ENCODE assay signal across 32 mouse cellular contexts in the genomic region with DNA sequence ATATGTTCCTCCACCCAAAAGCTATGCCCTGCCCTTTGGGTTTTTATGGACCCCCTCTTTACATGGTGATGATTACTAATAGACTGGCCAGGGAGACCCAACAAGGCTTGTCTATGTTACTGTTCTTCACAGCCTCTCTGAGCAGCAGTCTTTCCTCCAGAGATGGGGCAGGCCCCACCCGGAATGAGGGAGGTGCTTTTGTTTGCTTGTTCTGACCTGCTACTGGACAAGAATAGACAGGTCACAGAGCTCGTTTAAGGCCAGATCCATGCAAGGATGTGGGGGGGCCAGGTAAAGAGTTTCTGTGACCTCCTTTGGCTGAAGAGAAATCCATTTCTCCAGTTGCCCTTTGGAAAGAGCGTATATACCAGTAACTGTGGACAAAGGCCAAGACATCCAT.
"Had no signal": no experiment of that assay in that cellular context is flagged by ENCODE, and none has a peak within 500 bp of the region (broad histone marks: within the 10 kb centered on the region; RNA-seq: fewer than 3 reads in every experiment).

No protein-coding gene starts in this region.

- DNase-seq: left cerebral cortex, postnatal 4 days; liver; liver, embryonic 13.5 days; liver, postnatal 0 days; lung, adult 18-20 months; lung, adult 2 months; lung, embryonic 14.5 days; lung, postnatal 10 days; lung, postnatal 14 days; lung, postnatal 36 days; lung, postnatal 4 days; midbrain, embryonic 14.5 days had no signal

- H3K9me3 ChIP-seq: limb, embryonic 10.5 days; limb, embryonic 12.5 days; limb, embryonic 13.5 days; limb, embryonic 15.5 days; liver, embryonic 12.5 days; liver, embryonic 13.5 days; liver, embryonic 15.5 days; lung, embryonic 15.5 days; midbrain, embryonic 10.5 days; midbrain, embryonic 12.5 days; midbrain, embryonic 13.5 days; midbrain, embryonic 15.5 days had no signal

- H3K27me3 ChIP-seq: limb, embryonic 12.5 days; limb, embryonic 13.5 days; limb, embryonic 15.5 days; liver, embryonic 12.5 days; liver, embryonic 13.5 days; liver, embryonic 15.5 days; lung, embryonic 15.5 days; megakaryocyte, embryonic 14.5 days; midbrain, embryonic 12.5 days; midbrain, embryonic 13.5 days; midbrain, embryonic 15.5 days had no signal

- H3K9ac ChIP-seq: limb, embryonic 12.5 days; limb, embryonic 13.5 days; limb, embryonic 15.5 days; liver, embryonic 12.5 days; liver, embryonic 13.5 days; liver, embryonic 14.5 days; liver, embryonic 15.5 days; liver, postnatal 0 days; lung, embryonic 14.5 days; lung, embryonic 15.5 days; midbrain, embryonic 12.5 days; midbrain, embryonic 13.5 days; midbrain, embryonic 15.5 days had no signal

- H3K27ac ChIP-seq: left cerebral cortex, adult 2 months; limb, embryonic 10.5 days; limb, embryonic 12.5 days; limb, embryonic 13.5 days; limb, embryonic 15.5 days; liver, embryonic 12.5 days; liver, embryonic 13.5 days; liver, embryonic 14.5 days; liver, embryonic 15.5 days; lung, embryonic 15.5 days; macrophage; midbrain, embryonic 10.5 days; midbrain, embryonic 12.5 days; midbrain, embryonic 13.5 days; midbrain, embryonic 15.5 days had no signal

- ATAC-seq: liver, embryonic 12.5 days; liver, postnatal 0 days; lung, postnatal 0 days; midbrain, embryonic 13.5 days; midbrain, embryonic 15.5 days; midbrain, embryonic 16.5 days had no signal

- H3K36me3 ChIP-seq: limb, embryonic 10.5 days; limb, embryonic 12.5 days; limb, embryonic 13.5 days; limb, embryonic 15.5 days; liver, embryonic 12.5 days; liver, embryonic 13.5 days; liver, embryonic 15.5 days; lung, embryonic 15.5 days; midbrain, embryonic 10.5 days; midbrain, embryonic 12.5 days; midbrain, embryonic 13.5 days; midbrain, embryonic 15.5 days had no signal

- H3K4me3 ChIP-seq: left cerebral cortex, adult 2 months; limb, embryonic 10.5 days; limb, embryonic 12.5 days; limb, embryonic 13.5 days; limb, embryonic 15.5 days; liver, embryonic 12.5 days; liver, embryonic 13.5 days; liver, embryonic 15.5 days; lung, embryonic 15.5 days; megakaryocyte, embryonic 14.5 days; midbrain, embryonic 10.5 days; midbrain, embryonic 12.5 days; midbrain, embryonic 13.5 days; midbrain, embryonic 15.5 days; myocyte had no signal

- H3K4me2 ChIP-seq: limb, embryonic 12.5 days; limb, embryonic 13.5 days; limb, embryonic 15.5 days; liver, embryonic 11.5 days; liver, embryonic 12.5 days; liver, embryonic 13.5 days; lung, embryonic 14.5 days; lung, embryonic 15.5 days; midbrain, embryonic 11.5 days; midbrain, embryonic 12.5 days; midbrain, embryonic 13.5 days; midbrain, embryonic 15.5 days had no signal
